Mouse (Mus musculus): ENCODE data around the gene Atp8a2. TPM values are rescaled to one million over a fixed set of nuclear protein-coding genes. Genes with fewer than 3 reads are reported as not detected.

Atp8a2 gene
- total and polyA plus RNA-seq, 2 experiments from 2014 or later, result 5.2 to 115 TPM

GRCm38 (mm10) chr14:59969485-59970134 lies 227.4 kb downstream of the Atp8a2 start:
- 62% methylated on average over 7 of the region's 7 CpGs for WGBS
- H3K27ac ChIP-seq (ENCODE audit: low read depth), result no peak overlapping the region
- H3K4me1 ChIP-seq (ENCODE audit: control insufficient read depth, insufficient read depth), result no peaks in the 10 kb centered on the region
- no peaks in the 10 kb centered on the region for H3K9me3 ChIP-seq (replicated peaks; ENCODE audit: control insufficient read depth, low read length)
- no peak overlapping the region for H3K4me3 ChIP-seq (ENCODE audit: low read depth, low read length)
- H3K36me3 ChIP-seq (replicated peaks; ENCODE audit: control insufficient read depth, insufficient read depth, low read length), result no peaks in the 10 kb centered on the region
- no peak for TF ChIP-seq EP300 (IDR thresholded peaks at IDR 0.05; ENCODE audit: low read depth)
- no peak for TF ChIP-seq CTCF (IDR thresholded peaks at IDR 0.05; ENCODE audit: low read depth)
- no peak for DNase-seq (ENCODE audit: low spot score)
- no peak overlapping the region for H3K9ac ChIP-seq (replicated peaks; ENCODE audit: low read depth, low read length)
- H3K27me3 ChIP-seq (ENCODE audit: control insufficient read depth, insufficient read depth, low read length), result no peaks in the 10 kb centered on the region
- no peak for ATAC-seq (ENCODE audit: insufficient read depth, low read depth)
- no peak overlapping the region for H3K4me2 ChIP-seq (ENCODE audit: low read depth, low read length)

DNA sequence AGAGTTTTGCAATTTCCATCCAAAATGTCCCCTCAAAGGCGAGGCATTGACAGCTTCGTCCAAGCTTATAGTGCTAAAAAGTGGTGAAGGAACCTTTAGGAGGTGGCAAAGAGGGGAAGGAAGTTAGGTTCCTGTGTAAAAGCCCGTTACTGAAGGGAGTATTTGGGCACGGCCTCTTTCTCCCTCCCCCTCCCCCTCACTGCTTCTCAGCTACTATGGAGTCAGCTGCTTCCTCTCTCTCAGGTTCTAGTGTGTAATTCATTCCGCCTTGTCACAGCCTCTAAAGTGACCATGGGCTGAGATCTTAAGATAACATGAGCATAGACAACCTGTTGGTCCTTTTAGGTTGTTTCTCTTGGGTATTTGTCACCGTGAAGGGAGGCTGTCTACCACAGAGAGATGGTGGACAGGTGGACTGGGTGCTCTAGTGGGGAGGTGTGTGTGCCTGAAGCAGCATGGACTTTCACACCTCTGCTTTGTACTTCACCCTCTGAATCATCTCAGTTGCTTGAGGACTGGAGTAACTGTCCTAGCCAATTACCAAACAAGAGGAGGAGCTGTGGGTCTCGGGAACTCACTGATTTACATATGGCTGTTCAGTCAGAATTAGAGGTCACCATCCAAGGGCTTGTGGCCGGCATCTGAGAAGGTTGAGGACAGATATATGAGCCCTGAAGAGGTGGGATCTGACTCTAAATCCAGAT lies 229.0 kb downstream of the Atp8a2 start:
- H3K4me1 ChIP-seq (ENCODE audit: control insufficient read depth, insufficient read depth), result no peaks in the 10 kb centered on the region
- DNase-seq (ENCODE audit: low spot score), result no peak
- no peaks in the 10 kb centered on the region for H3K27me3 ChIP-seq (ENCODE audit: control insufficient read depth, insufficient read depth, low read length)
- no peaks in the 10 kb centered on the region for H3K9me3 ChIP-seq (replicated peaks; ENCODE audit: control insufficient read depth, low read length)
- H3K27ac ChIP-seq (ENCODE audit: low read depth), result no peak overlapping the region
- no peaks in the 10 kb centered on the region for H3K36me3 ChIP-seq (replicated peaks; ENCODE audit: control insufficient read depth, insufficient read depth, low read length)
- 72% methylated on average over 8 of the region's 8 CpGs for WGBS
- no peak overlapping the region for H3K4me2 ChIP-seq (ENCODE audit: low read depth, low read length)
- ATAC-seq (ENCODE audit: insufficient read depth, low read depth), result no peak
- H3K4me3 ChIP-seq (ENCODE audit: low read depth, low read length), result no peak overlapping the region
- TF ChIP-seq CTCF (IDR thresholded peaks at IDR 0.05; ENCODE audit: low read depth), result no peak
- no peak for TF ChIP-seq EP300 (IDR thresholded peaks at IDR 0.05; ENCODE audit: low read depth)
- H3K9ac ChIP-seq (replicated peaks; ENCODE audit: low read depth, low read length), result no peak overlapping the region

DNA sequence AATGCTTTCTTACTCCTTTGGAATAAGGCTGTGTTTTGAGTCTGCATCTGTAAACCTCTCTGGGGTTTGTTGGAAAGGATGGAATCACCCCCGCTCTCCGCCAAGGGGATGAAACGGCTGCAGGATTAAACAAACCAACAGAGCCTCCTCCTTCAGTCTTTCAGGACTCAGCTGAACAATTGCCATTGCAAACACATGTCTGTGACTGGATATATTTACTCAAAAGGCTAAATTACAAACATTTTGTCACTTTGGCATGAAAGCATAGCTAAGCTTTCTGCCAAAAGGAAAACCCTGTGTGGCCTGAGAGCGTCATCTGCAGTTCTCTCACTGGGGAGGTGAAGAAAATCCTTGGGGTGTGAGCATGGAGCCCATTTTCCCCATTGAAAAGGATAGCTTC lies 230.0 kb downstream of the Atp8a2 start:
- TF ChIP-seq CTCF (IDR thresholded peaks at IDR 0.05; ENCODE audit: low read depth) (no peak), EP300 (IDR thresholded peaks at IDR 0.05; ENCODE audit: low read depth) (no peak)
- WGBS, result 79% methylated on average over 4 of the region's 4 CpGs
- ATAC-seq (ENCODE audit: insufficient read depth, low read depth), result no peak

GRCm38 (mm10) chr14:59964569-59964968 lies 232.4 kb downstream of the Atp8a2 start:
- 85% methylated on average over 5 of the region's 5 CpGs for WGBS

More for the DNA sequence above, 230.0 kb downstream of the Atp8a2 start:
- Histone ChIP-seq H3K9me3 (replicated peaks; ENCODE audit: control insufficient read depth, low read length) (no peaks in the 10 kb centered on the region), H3K4me3 (ENCODE audit: low read depth, low read length) (no peak overlapping the region), H3K9ac (replicated peaks; ENCODE audit: low read depth, low read length) (no peak overlapping the region), H3K36me3 (replicated peaks; ENCODE audit: control insufficient read depth, insufficient read depth, low read length) (no peaks in the 10 kb centered on the region), H3K27me3 (ENCODE audit: control insufficient read depth, insufficient read depth, low read length) (no peaks in the 10 kb centered on the region), H3K27ac (ENCODE audit: low read depth) (no peak overlapping the region), H3K4me2 (ENCODE audit: low read depth, low read length) (no peak overlapping the region), H3K4me1 (ENCODE audit: control insufficient read depth, insufficient read depth) (no peaks in the 10 kb centered on the region)
- DNase-seq (ENCODE audit: low spot score), result no peak

GRCm38 (mm10) chr14:59960961-59961360 lies 236.0 kb downstream of the Atp8a2 start:
- TF ChIP-seq CTCF (IDR thresholded peaks at IDR 0.05; ENCODE audit: low read depth) (no peak), EP300 (IDR thresholded peaks at IDR 0.05; ENCODE audit: low read depth) (no peak)
- H3K4me2 ChIP-seq (ENCODE audit: low read depth, low read length), result no peak overlapping the region
- 55% methylated on average over 9 of the region's 9 CpGs for WGBS
- DNase-seq (ENCODE audit: low spot score), result no peak
- no peak overlapping the region for H3K4me3 ChIP-seq (ENCODE audit: low read depth, low read length)
- no peak for ATAC-seq (ENCODE audit: insufficient read depth, low read depth)
- no peak overlapping the region for H3K9ac ChIP-seq (replicated peaks; ENCODE audit: low read depth, low read length)
- H3K4me1 ChIP-seq (ENCODE audit: control insufficient read depth, insufficient read depth), result no peaks in the 10 kb centered on the region
- no peak overlapping the region for H3K27ac ChIP-seq (ENCODE audit: low read depth)
- no peaks in the 10 kb centered on the region for H3K27me3 ChIP-seq (ENCODE audit: control insufficient read depth, insufficient read depth, low read length)
- no peaks in the 10 kb centered on the region for H3K9me3 ChIP-seq (replicated peaks; ENCODE audit: control insufficient read depth, low read length)
- H3K36me3 ChIP-seq (replicated peaks; ENCODE audit: control insufficient read depth, insufficient read depth, low read length), result no peaks in the 10 kb centered on the region

More at GRCm38 (mm10) chr14:59964569-59964968, 232.4 kb downstream of the Atp8a2 start:
- TF ChIP-seq CTCF (IDR thresholded peaks at IDR 0.05; ENCODE audit: low read depth), result no peak
- no peak for TF ChIP-seq EP300 (IDR thresholded peaks at IDR 0.05; ENCODE audit: low read depth)
- no peak overlapping the region for H3K4me3 ChIP-seq (ENCODE audit: low read depth, low read length)
- H3K4me1 ChIP-seq (ENCODE audit: control insufficient read depth, insufficient read depth), result no peaks in the 10 kb centered on the region
- ATAC-seq (ENCODE audit: insufficient read depth, low read depth) (no peak), DNase-seq (ENCODE audit: low spot score) (no peak)
- no peaks in the 10 kb centered on the region for H3K27me3 ChIP-seq (ENCODE audit: control insufficient read depth, insufficient read depth, low read length)
- H3K36me3 ChIP-seq (replicated peaks; ENCODE audit: control insufficient read depth, insufficient read depth, low read length), result no peaks in the 10 kb centered on the region
- H3K27ac ChIP-seq (ENCODE audit: low read depth), result no peak overlapping the region
- no peak overlapping the region for H3K4me2 ChIP-seq (ENCODE audit: low read depth, low read length)
- no peak overlapping the region for H3K9ac ChIP-seq (replicated peaks; ENCODE audit: low read depth, low read length)
- no peaks in the 10 kb centered on the region for H3K9me3 ChIP-seq (replicated peaks; ENCODE audit: control insufficient read depth, low read length)

Data from heart, postnatal 0 days (tissue).